Mouse (Mus musculus): ENCODE measurements at regions not wholly inside any gene's neighbourhood (a gene's known extent, or its start where the extent isn't known, plus 50 kb on each side); places are given as distances from the start of the nearest gene placed in this dataset.
A peak's percentile ranks its signal among the peaks of the same experiment; 100 is the strongest.

- 64% methylated on average over 5 of the region's 5 CpGs for WGBS
- Histone ChIP-seq H3K4me3 (replicated peaks; ENCODE audit: low read length) (no peak overlapping the region), H3K9me3 (ENCODE audit: control insufficient read depth, low read length) (0 out of 2 replicates have a peak, but pooled peaks cover 5% of the 10 kb centered on the region), H3K4me1 (replicated peaks; ENCODE audit: control insufficient read depth, insufficient read depth, low read length) (peaks cover 23% of the 10 kb centered on the region), H3K36me3 (ENCODE audit: control insufficient read depth, insufficient read depth) (no peaks in the 10 kb centered on the region), H3K27me3 (replicated peaks; ENCODE audit: control insufficient read depth, insufficient read depth, low read length) (no peaks in the 10 kb centered on the region), H3K27ac (ENCODE audit: low read length) (no peak overlapping the region), H3K9ac (replicated peaks; ENCODE audit: low read depth, low read length) (no peak overlapping the region), H3K4me2 (ENCODE audit: low read length) (no peak overlapping the region)
- no peak for ATAC-seq
Measured at GRCm38 (mm10) chr7:73198069-73198468, 177.2 kb upstream of the Rgma start.

GRCm38 (mm10) chr7:73199967-73200366 is 175.3 kb upstream of the Rgma start:
- Histone ChIP-seq H3K36me3 (ENCODE audit: control insufficient read depth, insufficient read depth) (no peaks in the 10 kb centered on the region), H3K27ac (ENCODE audit: low read length) (no peak overlapping the region), H3K4me3 (replicated peaks; ENCODE audit: low read length) (no peak overlapping the region), H3K9me3 (ENCODE audit: control insufficient read depth, low read length) (no peaks in the 10 kb centered on the region), H3K27me3 (replicated peaks; ENCODE audit: control insufficient read depth, insufficient read depth, low read length) (no peaks in the 10 kb centered on the region), H3K4me1 (replicated peaks; ENCODE audit: control insufficient read depth, insufficient read depth, low read length) (peaks cover 23% of the 10 kb centered on the region), H3K4me2 (ENCODE audit: low read length) (no peak overlapping the region), H3K9ac (replicated peaks; ENCODE audit: low read depth, low read length) (no peak overlapping the region)
- no peak for ATAC-seq
- WGBS = 63% methylated on average over 6 of the region's 6 CpGs

- Histone ChIP-seq H3K9me3 (ENCODE audit: control insufficient read depth, low read length) (no peaks in the 10 kb centered on the region), H3K4me1 (replicated peaks; ENCODE audit: control insufficient read depth, insufficient read depth, low read length) (peaks cover 23% of the 10 kb centered on the region), H3K27me3 (replicated peaks; ENCODE audit: control insufficient read depth, insufficient read depth, low read length) (no peaks in the 10 kb centered on the region), H3K36me3 (ENCODE audit: control insufficient read depth, insufficient read depth) (no peaks in the 10 kb centered on the region), H3K27ac (ENCODE audit: low read length) (peak overlapping the region; percentile 81), H3K4me3 (replicated peaks; ENCODE audit: low read length) (no peak overlapping the region), H3K4me2 (ENCODE audit: low read length) (peak overlapping the region; percentile 45), H3K9ac (replicated peaks; ENCODE audit: low read depth, low read length) (no peak overlapping the region)
- peak; percentile 36 for ATAC-seq
- 7% methylated on average over 6 of the region's 6 CpGs for WGBS
Measured at GRCm38 (mm10) chr7:73201330-73201729, 174.0 kb upstream of the Rgma start.

- Histone ChIP-seq H3K4me2 (ENCODE audit: low read length) (no peak overlapping the region), H3K4me1 (replicated peaks; ENCODE audit: control insufficient read depth, insufficient read depth, low read length) (peaks cover 37% of the 10 kb centered on the region), H3K36me3 (ENCODE audit: control insufficient read depth, insufficient read depth) (no peaks in the 10 kb centered on the region), H3K9ac (replicated peaks; ENCODE audit: low read depth, low read length) (no peak overlapping the region), H3K27ac (ENCODE audit: low read length) (no peak overlapping the region), H3K27me3 (replicated peaks; ENCODE audit: control insufficient read depth, insufficient read depth, low read length) (no peaks in the 10 kb centered on the region), H3K9me3 (ENCODE audit: control insufficient read depth, low read length) (no peaks in the 10 kb centered on the region), H3K4me3 (replicated peaks; ENCODE audit: low read length) (no peak overlapping the region)
- 14% methylated on average over 7 of the region's 7 CpGs for WGBS
- ATAC-seq = no peak
Measured at GRCm38 (mm10) chr7:73206922-73207811, 168.1 kb upstream of the Rgma start.

GRCm38 (mm10) chr7:73208479-73208816 is 166.9 kb upstream of the Rgma start:
- H3K4me3 ChIP-seq (replicated peaks; ENCODE audit: low read length) = no peak overlapping the region
- H3K9ac ChIP-seq (replicated peaks; ENCODE audit: low read depth, low read length) = no peak overlapping the region
- H3K9me3 ChIP-seq (ENCODE audit: control insufficient read depth, low read length) = no peaks in the 10 kb centered on the region
- peak; percentile 9 for ATAC-seq
- no peaks in the 10 kb centered on the region for H3K27me3 ChIP-seq (replicated peaks; ENCODE audit: control insufficient read depth, insufficient read depth, low read length)
- no peaks in the 10 kb centered on the region for H3K36me3 ChIP-seq (ENCODE audit: control insufficient read depth, insufficient read depth)
- H3K4me2 ChIP-seq (ENCODE audit: low read length) = peak overlapping the region; percentile 25
- peak overlapping the region; percentile 75 for H3K27ac ChIP-seq (ENCODE audit: low read length)
- H3K4me1 ChIP-seq (replicated peaks; ENCODE audit: control insufficient read depth, insufficient read depth, low read length) = peaks cover 37% of the 10 kb centered on the region
- 15% methylated on average over 4 of the region's 4 CpGs for WGBS

- Histone ChIP-seq H3K9ac (replicated peaks; ENCODE audit: low read depth, low read length) (no peak overlapping the region), H3K4me1 (replicated peaks; ENCODE audit: control insufficient read depth, insufficient read depth, low read length) (peaks cover 37% of the 10 kb centered on the region)
- WGBS = 3% methylated on average over 17 of the region's 18 CpGs
Measured at GRCm38 (mm10) chr7:73208817-73209602, 166.3 kb upstream of the Rgma start.

GRCm38 (mm10) chr7:73210078-73210477 is 165.2 kb upstream of the Rgma start:
- Histone ChIP-seq H3K27ac (ENCODE audit: low read length) (peak overlapping the region; percentile 75; the same call in 1 of the 2 replicates), H3K36me3 (ENCODE audit: control insufficient read depth, insufficient read depth) (no peaks in the 10 kb centered on the region), H3K27me3 (replicated peaks; ENCODE audit: control insufficient read depth, insufficient read depth, low read length) (no peaks in the 10 kb centered on the region), H3K9me3 (ENCODE audit: control insufficient read depth, low read length) (no peaks in the 10 kb centered on the region), H3K4me3 (replicated peaks; ENCODE audit: low read length) (no peak overlapping the region), H3K4me1 (replicated peaks; ENCODE audit: control insufficient read depth, insufficient read depth, low read length) (peaks cover 37% of the 10 kb centered on the region), H3K9ac (replicated peaks; ENCODE audit: low read depth, low read length) (no peak overlapping the region), H3K4me2 (ENCODE audit: low read length) (no peak overlapping the region)
- WGBS = 15% methylated on average over 7 of the region's 7 CpGs
- peak; percentile 20; the same call in 1 of the 2 replicates for ATAC-seq

More at GRCm38 (mm10) chr7:73208817-73209602, 166.3 kb upstream of the Rgma start:
- Histone ChIP-seq H3K27ac (ENCODE audit: low read length) (peak overlapping the region; percentile 75), H3K36me3 (ENCODE audit: control insufficient read depth, insufficient read depth) (no peaks in the 10 kb centered on the region), H3K9me3 (ENCODE audit: control insufficient read depth, low read length) (no peaks in the 10 kb centered on the region), H3K27me3 (replicated peaks; ENCODE audit: control insufficient read depth, insufficient read depth, low read length) (no peaks in the 10 kb centered on the region), H3K4me2 (ENCODE audit: low read length) (peak overlapping the region; percentile 25), H3K4me3 (replicated peaks; ENCODE audit: low read length) (no peak overlapping the region)
- peak; percentile 96 for ATAC-seq

GRCm38 (mm10) chr7:73222237-73222915 is 152.9 kb upstream of the Rgma start:
- 7% methylated on average over 4 of the region's 4 CpGs for WGBS
- Histone ChIP-seq H3K27ac (ENCODE audit: low read length) (peak overlapping the region; percentile 3), H3K4me2 (ENCODE audit: low read length) (no peak overlapping the region), H3K36me3 (ENCODE audit: control insufficient read depth, insufficient read depth) (no peaks in the 10 kb centered on the region), H3K4me1 (replicated peaks; ENCODE audit: control insufficient read depth, insufficient read depth, low read length) (peaks cover 9% of the 10 kb centered on the region), H3K9ac (replicated peaks; ENCODE audit: low read depth, low read length) (no peak overlapping the region), H3K9me3 (ENCODE audit: control insufficient read depth, low read length) (no peaks in the 10 kb centered on the region), H3K4me3 (replicated peaks; ENCODE audit: low read length) (no peak overlapping the region), H3K27me3 (replicated peaks; ENCODE audit: control insufficient read depth, insufficient read depth, low read length) (no peaks in the 10 kb centered on the region)
- ATAC-seq = peak; percentile 91

All from forebrain, embryonic 16.5 days (tissue).